ENCODE assay signal across 20 mouse cellular contexts in genomic region chr4:95700366-95700765, GRCm38 (mm10).
DNase-seq lines count a peak whose midpoint lies in the region; ATAC-seq lines count a peak whose summit lies in the region.
"Had no signal": no experiment of that assay in that cellular context is flagged by ENCODE, and none has a peak within 500 bp of the region (broad histone marks: within the 10 kb centered on the region; RNA-seq: fewer than 3 reads in every experiment).

No protein-coding gene starts in this region.

- WGBS in kidney, embryonic 15.5 days = 74% methylated on average over 2 of the region's 2 CpGs

- H3K4me1 ChIP-seq in kidney, embryonic 15.5 days = no peaks in the 10 kb centered on the region
- H3K4me1 ChIP-seq: embryonic facial prominence, embryonic 10.5 days; embryonic facial prominence, embryonic 12.5 days; forebrain, embryonic 13.5 days; forebrain, embryonic 15.5 days had no signal

- H3K4me3 ChIP-seq in kidney, embryonic 15.5 days (replicated peaks) = no peak overlapping the region
- H3K4me3 ChIP-seq: embryonic facial prominence, embryonic 10.5 days; embryonic facial prominence, embryonic 12.5 days; forebrain, embryonic 13.5 days; forebrain, embryonic 15.5 days had no signal

- no peak for ATAC-seq in kidney, embryonic 15.5 days (replicated peaks; ENCODE audit: low FRiP score)
- ATAC-seq: activated CD4-positive, CD25-positive, alpha-beta regulatory T cell, adult 4 months; forebrain, embryonic 13.5 days; forebrain, embryonic 15.5 days had no signal

- H3K27me3 ChIP-seq in kidney, embryonic 15.5 days = no peaks in the 10 kb centered on the region
- H3K27me3 ChIP-seq: embryonic facial prominence, embryonic 12.5 days; forebrain, embryonic 13.5 days; forebrain, embryonic 15.5 days had no signal

- DNase-seq in kidney, adult 8-10 months = peak; percentile 11 to 29
- DNase-seq in kidney, postnatal 36 days = peak; percentile 20 to 27
- no peak for DNase-seq in kidney, adult 11 months
- DNase-seq in R1 (ENCODE audit: low read depth, low spot score) = peak; percentile 38
- peak; percentile 16 for DNase-seq in mesoderm, embryonic 11.5 days (ENCODE audit: low read depth, low spot score)
- DNase-seq in heart, adult 9 months (ENCODE audit: low spot score in 2 of 2) = no peak
- DNase-seq: adrenal gland, adult 8-10 months; adrenal gland, postnatal 14 days; adrenal gland, postnatal 36 days; cerebellum, adult 11-12 months; cerebellum, adult 2 months; cerebellum, adult 9-10 months; cerebellum, postnatal 10 days; cerebellum, postnatal 25 days had no signal

- H3K9ac ChIP-seq in kidney, embryonic 15.5 days = no peak overlapping the region
- H3K9ac ChIP-seq: embryonic facial prominence, embryonic 12.5 days; forebrain, embryonic 13.5 days; forebrain, embryonic 15.5 days had no signal

- no peaks in the 10 kb centered on the region for H3K36me3 ChIP-seq in kidney, embryonic 15.5 days
- H3K36me3 ChIP-seq: embryonic facial prominence, embryonic 10.5 days; embryonic facial prominence, embryonic 12.5 days; forebrain, embryonic 15.5 days had no signal

- H3K4me2 ChIP-seq in kidney, embryonic 15.5 days = no peak overlapping the region
- H3K4me2 ChIP-seq: embryonic facial prominence, embryonic 12.5 days; forebrain, embryonic 13.5 days; forebrain, embryonic 15.5 days had no signal

- no peak overlapping the region for H3K27ac ChIP-seq in kidney, embryonic 15.5 days
- H3K27ac ChIP-seq: embryonic facial prominence, embryonic 10.5 days; embryonic facial prominence, embryonic 12.5 days; forebrain, embryonic 13.5 days; forebrain, embryonic 15.5 days had no signal

- no peaks in the 10 kb centered on the region for H3K9me3 ChIP-seq in kidney, embryonic 15.5 days (replicated peaks)
- H3K9me3 ChIP-seq: embryonic facial prominence, embryonic 10.5 days; embryonic facial prominence, embryonic 12.5 days; forebrain, embryonic 13.5 days; forebrain, embryonic 15.5 days had no signal

Comparison
In these comparisons a context has a peak if more than half of its experiments do, and no peak if none do; other contexts are left out.
1. DNase-seq: peak in kidney, adult 8-10 months (2 of 2), kidney, postnatal 36 days (2 of 2), R1 (single experiment) and mesoderm, embryonic 11.5 days (single experiment); none in kidney, adult 11 months (single experiment) and heart, adult 9 months (0 of 2).